Mouse (Mus musculus) myocyte (in vitro differentiated cells): ENCODE data around the gene Atxn7. TPM values are rescaled to one million over a fixed set of nuclear protein-coding genes. Genes with fewer than 3 reads are reported as not detected.

Experiments used
- H3K27me3 ChIP-seq: one replicate; pipeline ENCODE4 v1.6.1; 2011; ENCODE audit not compliant: control insufficient read depth, insufficient read depth, insufficient read length
- H3K36me3 ChIP-seq: one replicate; pipeline ENCODE4 v1.6.1; 2011; ENCODE audit not compliant: control insufficient read depth, insufficient read depth
- H3K4me2 ChIP-seq: one replicate; pipeline ENCODE4 v1.6.1; 2011; ENCODE audit warnings: low read depth, control low read depth
- H3K4me3 ChIP-seq: one replicate; pipeline ENCODE4 v1.5.1; 2011; ENCODE audit warnings: mild to moderate bottlenecking, control low read depth, moderate library complexity
- H3K79me2 ChIP-seq: one replicate; pipeline ENCODE4 v1.6.1; 2011; ENCODE audit not compliant: control insufficient read depth, insufficient read depth
- H3ac ChIP-seq: one replicate; pipeline ENCODE4 v1.6.1; 2011; ENCODE audit not compliant: control insufficient read depth, insufficient read length
- CEBPB ChIP-seq: IDR thresholded peaks from 2 replicates; pipeline ENCODE4 v1.6.1; 2011; ENCODE audit warnings: mild to moderate bottlenecking, moderate library complexity; ENCODE audit not compliant: poor library complexity, insufficient read depth, severe bottlenecking
- E2F4 ChIP-seq: IDR thresholded peaks from one replicate; pipeline ENCODE4 v1.6.1; 2011; ENCODE audit warnings: mild to moderate bottlenecking, control low read depth, moderate library complexity; ENCODE audit not compliant: insufficient read depth
- MAX ChIP-seq: IDR thresholded peaks from one replicate; pipeline ENCODE4 v1.6.1; 2011; ENCODE audit warnings: low read depth, mild to moderate bottlenecking, control low read depth
- MYOD1 ChIP-seq, 3 experiments: IDR thresholded peaks; one replicate each; pipeline ENCODE4 v1.6.1; 2011; ENCODE audit warnings: control low read depth in 2 of 3, low read depth in 2 of 3, mild to moderate bottlenecking in 2 of 3, moderate library complexity in 1 of 3; ENCODE audit not compliant: insufficient read length in 2 of 3, control insufficient read depth in 1 of 3
- MYOG ChIP-seq, 3 experiments: IDR thresholded peaks; one replicate each; pipeline ENCODE4 v1.6.1; 2011; ENCODE audit warnings: control low read depth in 2 of 3, low read depth in 2 of 3, mild to moderate bottlenecking in 2 of 3; ENCODE audit not compliant: insufficient read length in 2 of 3, control insufficient read depth in 1 of 3, insufficient read depth in 1 of 3
- POLR2A ChIP-seq: IDR thresholded peaks from one replicate; pipeline ENCODE4 v1.6.1; 2011; ENCODE audit warnings: low read depth, mild to moderate bottlenecking, control low read depth, moderate library complexity; ENCODE audit not compliant: insufficient read length
- POLR2AphosphoS2 ChIP-seq: IDR thresholded peaks from one replicate; pipeline ENCODE4 v1.6.1; 2011; ENCODE audit warnings: low read depth, control low read depth; ENCODE audit not compliant: insufficient read length
- REST ChIP-seq: IDR thresholded peaks from one replicate; pipeline ENCODE4 v1.6.1; 2011; ENCODE audit warnings: mild to moderate bottlenecking, control low read depth, moderate library complexity; ENCODE audit not compliant: insufficient read depth, insufficient read length
- SRF ChIP-seq: IDR thresholded peaks from one replicate; pipeline ENCODE4 v1.6.1; 2011; ENCODE audit warnings: low read depth; ENCODE audit not compliant: control insufficient read depth, insufficient read length
- TCF12 ChIP-seq: IDR thresholded peaks from one replicate; pipeline ENCODE4 v1.6.1; 2011; ENCODE audit warnings: mild to moderate bottlenecking, control low read depth; ENCODE audit not compliant: poor library complexity, insufficient read depth, severe bottlenecking
- TCF3 ChIP-seq: IDR thresholded peaks from one replicate; pipeline ENCODE4 v1.6.1; 2011; ENCODE audit warnings: low read depth, control low read depth; ENCODE audit not compliant: insufficient read length
- USF1 ChIP-seq: IDR thresholded peaks from one replicate; pipeline ENCODE4 v1.6.1; 2011; ENCODE audit warnings: low read depth, mild to moderate bottlenecking, control low read depth, moderate library complexity
- polyA plus RNA-seq: library from polyadenylated mRNA; unstranded; fragments of >200 nt; fragmentation: generic; extraction: Trizol; gene quantifications from one replicate; pipeline ENCODE4 v1.2.1, GENCODE M21; 2012; ENCODE audit warnings: missing spikeins

Atxn7 gene
- polyA plus RNA-seq, 1 experiment, result 1.4 TPM

DNA sequence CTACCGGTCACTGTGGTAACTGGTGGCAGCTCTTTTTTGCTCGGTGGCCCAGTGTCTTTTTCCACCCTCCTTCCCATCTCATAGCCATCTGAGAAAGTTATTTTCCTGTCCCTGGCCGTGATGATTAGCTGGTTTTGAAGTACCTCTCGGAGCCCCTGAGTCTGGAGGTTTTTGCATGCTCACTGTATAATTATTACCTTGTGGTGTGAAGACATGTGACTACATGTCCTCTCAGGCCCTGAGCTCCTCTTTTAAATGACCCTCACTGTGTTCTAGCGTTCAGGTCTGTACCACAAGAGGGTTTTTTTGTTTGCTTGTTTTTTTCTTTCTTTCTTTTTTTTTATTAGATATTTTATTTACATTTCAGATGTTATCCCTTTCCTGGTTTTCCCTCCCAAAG is 7.2 kb downstream of the Atxn7 start:
- Histone ChIP-seq H3ac (no peak overlapping the region), H3K27me3 (no peaks in the 10 kb centered on the region), H3K36me3 (no peaks in the 10 kb centered on the region), H3K4me2 (no peak overlapping the region), H3K4me3 (no peak overlapping the region), H3K79me2 (no peaks in the 10 kb centered on the region)
- TF ChIP-seq MYOD1 (IDR thresholded peaks at IDR 0.05; ENCODE audit: control insufficient read depth in 1 of 3, insufficient read length in 2 of 3, low read depth in 2 of 3) (no peak), CEBPB (no peak), TCF12 (no peak), TCF3 (no peak), MYOG (IDR thresholded peaks at IDR 0.05; ENCODE audit: control insufficient read depth in 1 of 3, insufficient read depth in 1 of 3, insufficient read length in 2 of 3, low read depth in 2 of 3) (no peak), MAX (no peak), SRF (no peak), POLR2AphosphoS2 (no peak), REST (no peak), USF1 (no peak), POLR2A (no peak), E2F4 (no peak)

DNA sequence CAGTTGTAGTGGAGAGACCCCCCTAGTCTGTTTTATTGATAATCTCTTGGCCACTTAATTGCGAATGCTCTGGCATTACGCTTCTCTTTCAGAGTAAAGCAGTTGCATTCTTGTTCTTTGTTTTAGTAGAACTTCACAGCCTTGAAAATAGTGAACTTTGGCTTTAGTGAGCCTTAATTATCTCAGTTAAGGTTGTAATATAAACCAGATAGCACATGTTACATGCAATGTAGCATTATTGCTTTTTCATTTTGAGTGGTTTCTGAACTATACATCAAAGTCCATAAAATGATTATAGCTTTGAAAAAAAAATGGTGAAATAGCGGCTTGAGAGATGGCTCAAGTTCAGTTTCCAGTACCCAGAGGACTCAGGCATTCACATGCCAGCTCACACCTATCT is 9.3 kb downstream of the Atxn7 start:
- Histone ChIP-seq H3K36me3 (no peaks in the 10 kb centered on the region), H3K4me3 (no peak overlapping the region), H3K79me2 (no peaks in the 10 kb centered on the region), H3ac (no peak overlapping the region), H3K27me3 (no peaks in the 10 kb centered on the region), H3K4me2 (no peak overlapping the region)
- TF ChIP-seq SRF (no peak), MYOD1 (IDR thresholded peaks at IDR 0.05; ENCODE audit: control insufficient read depth in 1 of 3, insufficient read length in 2 of 3, low read depth in 2 of 3) (no peak), CEBPB (no peak), E2F4 (no peak), USF1 (no peak), TCF12 (no peak), MAX (no peak), MYOG (IDR thresholded peaks at IDR 0.05; ENCODE audit: control insufficient read depth in 1 of 3, insufficient read depth in 1 of 3, insufficient read length in 2 of 3, low read depth in 2 of 3) (no peak), POLR2AphosphoS2 (no peak)

DNA sequence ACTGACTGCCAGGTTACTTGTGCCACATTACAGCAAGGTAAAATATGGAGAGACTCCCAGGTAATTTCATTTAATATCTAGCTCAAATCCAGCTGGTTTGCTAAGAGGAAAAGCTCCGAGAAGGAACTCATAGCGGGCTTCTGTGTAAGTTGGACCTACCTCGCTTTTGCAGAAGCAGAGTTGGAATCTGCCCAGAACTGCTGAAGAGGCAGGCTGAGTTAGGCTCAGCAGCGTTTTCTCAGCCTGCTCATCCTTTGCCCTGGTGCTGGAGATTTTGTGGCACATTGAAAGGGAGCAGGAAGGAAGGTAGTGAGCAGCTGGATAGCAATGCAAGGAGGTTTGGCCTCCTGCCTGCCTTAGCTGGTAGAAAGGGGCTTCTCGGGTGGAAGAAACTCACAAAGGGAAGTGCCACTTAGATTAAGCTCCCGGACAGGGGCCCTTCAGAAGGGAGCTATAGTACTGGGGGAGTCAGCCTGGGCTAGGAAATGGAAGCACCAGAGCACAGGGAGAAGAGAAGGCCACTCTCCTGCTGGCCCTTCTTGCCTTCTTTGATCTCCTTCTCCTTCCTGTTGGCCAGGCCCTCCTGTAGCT is 10.5 kb downstream of the Atxn7 start:
- no peaks in the 10 kb centered on the region for H3K36me3 ChIP-seq
- H3K4me3 ChIP-seq, result no peak overlapping the region
- no peaks in the 10 kb centered on the region for H3K27me3 ChIP-seq
- TF ChIP-seq USF1 (no peak), REST (no peak), POLR2AphosphoS2 (no peak), MYOG (IDR thresholded peaks at IDR 0.05; ENCODE audit: control insufficient read depth in 1 of 3, insufficient read depth in 1 of 3, insufficient read length in 2 of 3, low read depth in 2 of 3) (no peak), SRF (no peak), TCF12 (no peak), CEBPB (no peak), MYOD1 (IDR thresholded peaks at IDR 0.05; ENCODE audit: control insufficient read depth in 1 of 3, insufficient read length in 2 of 3, low read depth in 2 of 3) (no peak), POLR2A (no peak), MAX (no peak), E2F4 (no peak), TCF3 (no peak)
- no peak overlapping the region for H3ac ChIP-seq
- no peaks in the 10 kb centered on the region for H3K79me2 ChIP-seq
- no peak overlapping the region for H3K4me2 ChIP-seq

DNA sequence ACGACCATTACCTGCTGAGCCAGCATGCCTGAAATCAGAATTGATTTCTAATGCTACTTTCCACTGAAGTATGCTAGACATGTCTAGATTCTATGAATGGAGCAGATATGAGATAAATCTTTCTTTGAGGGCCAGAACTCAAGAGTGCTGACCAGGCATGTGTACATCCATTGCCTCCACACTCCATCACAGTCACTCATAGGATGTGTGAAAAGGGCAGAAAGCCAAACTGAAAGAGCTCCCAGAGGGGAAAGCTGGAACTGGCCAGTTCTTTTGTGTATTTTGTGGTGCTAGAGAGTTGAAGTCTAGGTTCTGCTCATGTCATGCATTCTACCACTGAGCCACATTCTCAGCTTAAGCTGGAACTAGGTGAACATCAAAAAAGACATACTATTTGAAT is 16.3 kb downstream of the Atxn7 start:
- H3K27me3 ChIP-seq, result no peaks in the 10 kb centered on the region
- no peak overlapping the region for H3K4me2 ChIP-seq
- no peak for TF ChIP-seq TCF3
- TF ChIP-seq TCF12, result no peak
- no peak for TF ChIP-seq REST
- TF ChIP-seq POLR2A, result no peak
- no peak for TF ChIP-seq MYOG (IDR thresholded peaks at IDR 0.05; ENCODE audit: control insufficient read depth in 1 of 3, insufficient read depth in 1 of 3, insufficient read length in 2 of 3, low read depth in 2 of 3)
- no peak for TF ChIP-seq CEBPB
- no peak for TF ChIP-seq POLR2AphosphoS2
- no peak for TF ChIP-seq MAX
- no peak for TF ChIP-seq SRF
- TF ChIP-seq E2F4, result no peak
- no peak for TF ChIP-seq MYOD1 (IDR thresholded peaks at IDR 0.05; ENCODE audit: control insufficient read depth in 1 of 3, insufficient read length in 2 of 3, low read depth in 2 of 3)
- H3K36me3 ChIP-seq, result no peaks in the 10 kb centered on the region
- no peak overlapping the region for H3K4me3 ChIP-seq
- H3K79me2 ChIP-seq, result no peaks in the 10 kb centered on the region
- H3ac ChIP-seq, result no peak overlapping the region
